9 mouse cellular contexts compared by ENCODE assay signal in the genomic region with DNA sequence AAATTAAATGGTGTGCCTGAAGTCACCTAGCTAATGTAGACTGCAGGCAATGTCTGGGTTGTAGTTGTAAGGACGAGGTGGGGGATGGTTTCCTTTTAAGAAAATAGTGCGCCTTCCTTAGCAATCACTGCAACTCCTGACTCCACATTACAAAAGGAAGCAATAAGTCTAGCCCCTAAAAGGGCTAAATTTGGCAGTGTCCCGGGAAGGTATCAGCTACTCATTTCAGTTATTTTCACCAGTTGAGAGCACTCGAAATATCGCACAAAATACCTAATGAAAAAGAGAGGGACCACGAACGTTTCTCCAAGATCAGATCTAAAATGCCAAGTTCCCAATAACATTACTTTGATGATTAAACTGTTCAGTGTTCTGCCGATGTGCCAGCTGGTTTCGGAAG. TPM values are rescaled to one million over a fixed set of nuclear protein-coding genes. Genes with fewer than 3 reads are reported as not detected.
DNase-seq lines count a peak whose midpoint lies in the region; ATAC-seq and TF ChIP-seq lines count a peak whose summit lies in the region.
"Had no signal": no experiment of that assay in that cellular context is flagged by ENCODE, and none has a peak within 500 bp of the region (broad histone marks: within the 10 kb centered on the region; RNA-seq: fewer than 3 reads in every experiment).

No protein-coding gene starts in this region.

- H3K36me3 ChIP-seq in heart, embryonic 12.5 days = no peaks in the 10 kb centered on the region
- no peaks in the 10 kb centered on the region for H3K36me3 ChIP-seq in midbrain, embryonic 11.5 days (ENCODE audit: control insufficient read depth, insufficient read depth, low read length)
- no peaks in the 10 kb centered on the region for H3K36me3 ChIP-seq in midbrain, embryonic 16.5 days (ENCODE audit: control insufficient read depth, insufficient read depth, low read length)
- no peaks in the 10 kb centered on the region for H3K36me3 ChIP-seq in intestine, postnatal 0 days (ENCODE audit: control insufficient read depth, insufficient read depth)
- H3K36me3 ChIP-seq in small intestine, adult 2 months (ENCODE audit: control insufficient read depth, insufficient read depth, low read length) = no peaks in the 10 kb centered on the region

- H3K9me3 ChIP-seq in heart, embryonic 12.5 days (replicated peaks) = no peaks in the 10 kb centered on the region
- no peaks in the 10 kb centered on the region for H3K9me3 ChIP-seq in midbrain, embryonic 11.5 days (ENCODE audit: control insufficient read depth, low read length)
- H3K9me3 ChIP-seq in midbrain, embryonic 16.5 days (replicated peaks; ENCODE audit: control insufficient read depth, low read length, poor library complexity, severe bottlenecking) = no peaks in the 10 kb centered on the region
- no peaks in the 10 kb centered on the region for H3K9me3 ChIP-seq in intestine, postnatal 0 days (ENCODE audit: control insufficient read depth)

- peak overlapping the region; percentile 52; the same call in 1 of the 2 replicates for H3K4me3 ChIP-seq in heart, embryonic 12.5 days
- no peak overlapping the region for H3K4me3 ChIP-seq in midbrain, embryonic 11.5 days (ENCODE audit: low read depth, low read length)
- no peak overlapping the region for H3K4me3 ChIP-seq in midbrain, embryonic 16.5 days (ENCODE audit: low read depth, low read length)
- peak overlapping the region; percentile 49 for H3K4me3 ChIP-seq in intestine, postnatal 0 days (ENCODE audit: low read depth, low read length)
- no peak overlapping the region for H3K4me3 ChIP-seq in small intestine, adult 2 months (ENCODE audit: low read depth, low read length)

- no peak for TF ChIP-seq POLR2A in small intestine, adult 2 months (IDR thresholded peaks at IDR 0.05; ENCODE audit: low read depth, low read length)

- ATAC-seq in heart, embryonic 12.5 days (ENCODE audit: insufficient number of reproducible peaks, low FRiP score) = no peak
- ATAC-seq in midbrain, embryonic 11.5 days (ENCODE audit: low FRiP score) = no peak
- ATAC-seq in midbrain, embryonic 16.5 days = no peak
- ATAC-seq in intestine, postnatal 0 days = no peak

- peaks cover 20% of the 10 kb centered on the region for H3K4me1 ChIP-seq in heart, embryonic 12.5 days (replicated peaks)
- H3K4me1 ChIP-seq in midbrain, embryonic 11.5 days (ENCODE audit: control insufficient read depth, insufficient read depth, low read length) = peaks cover 13% of the 10 kb centered on the region; the same call in 1 of the 2 replicates
- peaks cover 10% of the 10 kb centered on the region; the same call in 1 of the 2 replicates for H3K4me1 ChIP-seq in midbrain, embryonic 16.5 days (ENCODE audit: control insufficient read depth, insufficient read depth, low read length)
- peaks cover 10% of the 10 kb centered on the region; the same call in 1 of the 2 replicates for H3K4me1 ChIP-seq in intestine, postnatal 0 days (replicated peaks; ENCODE audit: control insufficient read depth, insufficient read depth, low read length)
- peaks cover 4% of the 10 kb centered on the region; the same call in 1 of the 2 replicates for H3K4me1 ChIP-seq in small intestine, adult 2 months (ENCODE audit: control insufficient read depth, insufficient read depth, insufficient read length, low read length)

- H3K4me2 ChIP-seq in heart, embryonic 12.5 days = peak overlapping the region; percentile 96
- H3K4me2 ChIP-seq in midbrain, embryonic 11.5 days = peak overlapping the region; percentile 82; the same call in 1 of the 2 replicates
- no peak overlapping the region for H3K4me2 ChIP-seq in midbrain, embryonic 16.5 days (ENCODE audit: low read length)
- H3K4me2 ChIP-seq in intestine, postnatal 0 days (replicated peaks; ENCODE audit: low read depth) = peak overlapping the region; percentile 94

- WGBS in heart, embryonic 12.5 days = 42% methylated on average over 9 of the region's 9 CpGs
- WGBS in midbrain, embryonic 11.5 days = 41% methylated on average over 9 of the region's 9 CpGs
- 54% methylated on average over 9 of the region's 9 CpGs for WGBS in midbrain, embryonic 16.5 days
- WGBS in intestine, postnatal 0 days = 78% methylated on average over 9 of the region's 9 CpGs
- 87% methylated on average over 9 of the region's 9 CpGs for WGBS in small intestine, adult 2 months

- 0 out of 2 replicates have a peak, but pooled peaks cover 4% of the 10 kb centered on the region for H3K27me3 ChIP-seq in heart, embryonic 12.5 days (replicated peaks)
- peaks cover 34% of the 10 kb centered on the region for H3K27me3 ChIP-seq in midbrain, embryonic 11.5 days (ENCODE audit: control insufficient read depth, insufficient read depth, low read length)
- H3K27me3 ChIP-seq in midbrain, embryonic 16.5 days (ENCODE audit: control insufficient read depth, insufficient read depth, low read depth, low read length) = peaks cover 21% of the 10 kb centered on the region
- no peaks in the 10 kb centered on the region for H3K27me3 ChIP-seq in intestine, postnatal 0 days (replicated peaks; ENCODE audit: control insufficient read depth, insufficient read depth, low read length)
- H3K27me3 ChIP-seq in small intestine, adult 2 months (ENCODE audit: control insufficient read depth, insufficient read depth, low read length) = no peaks in the 10 kb centered on the region

- TF ChIP-seq CTCF in intestine, postnatal 0 days (IDR thresholded peaks at IDR 0.05; ENCODE audit: low read depth) = no peak
- TF ChIP-seq CTCF in small intestine, adult 2 months (IDR thresholded peaks at IDR 0.05; ENCODE audit: extremely low read depth, insufficient read length, insufficient replicate concordance, low read depth, low read length) = no peak

- H3K9ac ChIP-seq in heart, embryonic 12.5 days = peak overlapping the region; percentile 73; the same call in 1 of the 2 replicates
- H3K9ac ChIP-seq in midbrain, embryonic 11.5 days (ENCODE audit: low read length) = no peak overlapping the region
- no peak overlapping the region for H3K9ac ChIP-seq in midbrain, embryonic 16.5 days (ENCODE audit: low read depth, low read length)
- peak overlapping the region; percentile 66; the same call in 1 of the 2 replicates for H3K9ac ChIP-seq in intestine, postnatal 0 days (ENCODE audit: low read depth, low read length)

- DNase-seq in heart, postnatal 25 days (ENCODE audit: low spot score) = no peak
- DNase-seq in midbrain, embryonic 11.5 days (ENCODE audit: low spot score, missing footprints) = peak; percentile 92
- no peak for DNase-seq in urinary bladder, postnatal 4 days (ENCODE audit: low spot score in 2 of 2)
- no peak for DNase-seq in layer of hippocampus, adult 9-10 months (ENCODE audit: low spot score)
- DNase-seq: layer of hippocampus, adult 9-11 months had no signal

- H3K27ac ChIP-seq in heart, embryonic 12.5 days (ENCODE audit: poor library complexity, severe bottlenecking) = no peak overlapping the region
- H3K27ac ChIP-seq in midbrain, embryonic 11.5 days (ENCODE audit: low read depth, low read length) = no peak overlapping the region
- no peak overlapping the region for H3K27ac ChIP-seq in midbrain, embryonic 16.5 days (ENCODE audit: low read length)
- peak overlapping the region; percentile 98; the same call in 1 of the 2 replicates for H3K27ac ChIP-seq in intestine, postnatal 0 days (ENCODE audit: low read depth, low read length)
- H3K27ac ChIP-seq in small intestine, adult 2 months (ENCODE audit: insufficient read depth, low read depth, low read length) = peak overlapping the region; percentile 86

- intact Hi-C loops in heart, postnatal 25 days (cut with DNase I) = loop anchor here (2.0 to 5.0 kb wide), 3 partner anchors 29 to 111 kb away; a partner anchor contains a TSS

RNA-seq across cellular contexts. Expression of a gene that starts 28.6 kb away (rescaled TPM):
- 69.1 and 77.0 TPM in 2 replicates for polyA plus RNA-seq in heart, embryonic 12.5 days (2016; fragmentation: Nextera tagmentation; extraction: Ambion mirVana)
- 10 to 100 TPM; 82.4 to 86.7 TPM for total RNA-seq in heart, postnatal 25 days (2021)
- polyA plus RNA-seq in midbrain, embryonic 11.5 days (2014; fragmentation: Nextera tagmentation; extraction: Ambion mirVana) = 52.2 and 58.2 TPM in 2 replicates
- 74.9 and 85.3 TPM in 2 replicates for polyA plus RNA-seq in midbrain, embryonic 16.5 days (2015; fragmentation: Nextera tagmentation; extraction: Ambion mirVana)
- polyA plus RNA-seq in intestine, postnatal 0 days (2015; fragmentation: Nextera tagmentation; extraction: Ambion mirVana) = 44.7 and 46.3 TPM in 2 replicates
- 10.9 and 19.6 TPM in 2 replicates for polyA plus RNA-seq in small intestine, adult 2 months (2012; rRNA removed)

Comparison
In these comparisons a context has a peak if more than half of its experiments do, and no peak if none do; other contexts are left out.
1. H3K27ac ChIP-seq: peak in intestine, postnatal 0 days (single experiment) and small intestine, adult 2 months (single experiment); none in heart, embryonic 12.5 days (single experiment), midbrain, embryonic 11.5 days (single experiment) and midbrain, embryonic 16.5 days (single experiment).
2. H3K4me3 ChIP-seq: peak in heart, embryonic 12.5 days (single experiment) and intestine, postnatal 0 days (single experiment); none in midbrain, embryonic 11.5 days (single experiment), midbrain, embryonic 16.5 days (single experiment) and small intestine, adult 2 months (single experiment).
3. H3K9ac ChIP-seq: peak in heart, embryonic 12.5 days (single experiment) and intestine, postnatal 0 days (single experiment); none in midbrain, embryonic 11.5 days (single experiment) and midbrain, embryonic 16.5 days (single experiment).